Comparison of ENCODE assay signal across 21 mouse cellular contexts in genomic region chr7:114231857-114232256, GRCm38 (mm10). TPM values are rescaled to one million over a fixed set of nuclear protein-coding genes. Genes with fewer than 3 reads are reported as not detected.
DNase-seq lines count a peak whose midpoint lies in the region; ATAC-seq and TF ChIP-seq lines count a peak whose summit lies in the region.
"Had no signal": no experiment of that assay in that cellular context is flagged by ENCODE, and none has a peak within 500 bp of the region (broad histone marks: within the 10 kb centered on the region; RNA-seq: fewer than 3 reads in every experiment).

No protein-coding gene starts in this region.

- no peak overlapping the region for H3K4me3 ChIP-seq in liver, postnatal 0 days (ENCODE audit: low read depth, low read length)
- H3K4me3 ChIP-seq in liver, embryonic 12.5 days = no peak overlapping the region
- H3K4me3 ChIP-seq in intestine, embryonic 14.5 days (ENCODE audit: low read depth, low read length) = no peak overlapping the region
- no peak overlapping the region for H3K4me3 ChIP-seq in intestine, embryonic 16.5 days (ENCODE audit: low read length)
- H3K4me3 ChIP-seq in stomach, postnatal 0 days (ENCODE audit: low read depth, low read length) = no peak overlapping the region
- no peak overlapping the region for H3K4me3 ChIP-seq in heart, adult 2 months
- H3K4me3 ChIP-seq: embryonic facial prominence, embryonic 13.5 days; erythroblast, embryonic 14.5 days; forebrain, embryonic 12.5 days; forebrain, embryonic 15.5 days; hindbrain, embryonic 12.5 days; hindbrain, embryonic 15.5 days had no signal

- H3K9me3 ChIP-seq in liver, postnatal 0 days (ENCODE audit: low read length) = no peaks in the 10 kb centered on the region
- no peaks in the 10 kb centered on the region for H3K9me3 ChIP-seq in liver, embryonic 12.5 days (replicated peaks)
- H3K9me3 ChIP-seq in intestine, embryonic 14.5 days (ENCODE audit: control insufficient read depth, low read length) = no peaks in the 10 kb centered on the region
- no peaks in the 10 kb centered on the region for H3K9me3 ChIP-seq in intestine, embryonic 16.5 days (ENCODE audit: control insufficient read depth, low read length)
- H3K9me3 ChIP-seq in stomach, postnatal 0 days (ENCODE audit: control insufficient read depth, low read length) = no peaks in the 10 kb centered on the region
- H3K9me3 ChIP-seq: embryonic facial prominence, embryonic 13.5 days; forebrain, embryonic 12.5 days; forebrain, embryonic 15.5 days; hindbrain, embryonic 12.5 days; hindbrain, embryonic 15.5 days had no signal

- WGBS in liver, postnatal 0 days (ENCODE audit: insufficient replicate concordance) = 63% methylated on average over 3 of the region's 3 CpGs
- 89% methylated on average over 3 of the region's 3 CpGs for WGBS in liver, embryonic 12.5 days (ENCODE audit: insufficient replicate concordance)
- WGBS in intestine, embryonic 14.5 days = 79% methylated on average over 3 of the region's 3 CpGs
- WGBS in intestine, embryonic 16.5 days = 69% methylated on average over 3 of the region's 3 CpGs
- WGBS in stomach, postnatal 0 days = 63% methylated on average over 3 of the region's 3 CpGs
- 100% methylated on average over 3 of the region's 3 CpGs for WGBS in heart, adult 2 months

- peaks cover 56% of the 10 kb centered on the region for H3K36me3 ChIP-seq in liver, postnatal 0 days (replicated peaks; ENCODE audit: insufficient read depth, low read length)
- peaks cover 77% of the 10 kb centered on the region for H3K36me3 ChIP-seq in liver, embryonic 12.5 days
- peaks cover 91% of the 10 kb centered on the region for H3K36me3 ChIP-seq in intestine, embryonic 14.5 days (ENCODE audit: control insufficient read depth, insufficient read depth, low read length)
- H3K36me3 ChIP-seq in intestine, embryonic 16.5 days (ENCODE audit: control insufficient read depth, insufficient read depth, low read length) = peaks cover 20% of the 10 kb centered on the region
- H3K36me3 ChIP-seq in stomach, postnatal 0 days (ENCODE audit: control insufficient read depth, insufficient read depth, low read length) = peaks cover 17% of the 10 kb centered on the region
- peaks cover 2% of the 10 kb centered on the region for H3K36me3 ChIP-seq in heart, adult 2 months (ENCODE audit: control insufficient read depth, insufficient read depth, low read length)

- no peak overlapping the region for H3K4me2 ChIP-seq in liver, postnatal 0 days (ENCODE audit: low read depth, low read length)
- no peak overlapping the region for H3K4me2 ChIP-seq in liver, embryonic 12.5 days
- no peak overlapping the region for H3K4me2 ChIP-seq in intestine, embryonic 14.5 days (ENCODE audit: low read length)
- no peak overlapping the region for H3K4me2 ChIP-seq in intestine, embryonic 16.5 days (ENCODE audit: low read depth, low read length)
- H3K4me2 ChIP-seq in stomach, postnatal 0 days (replicated peaks; ENCODE audit: low read depth) = no peak overlapping the region
- H3K4me2 ChIP-seq: embryonic facial prominence, embryonic 13.5 days; forebrain, embryonic 12.5 days; forebrain, embryonic 15.5 days; heart, embryonic 11.5 days; hindbrain, embryonic 12.5 days; hindbrain, embryonic 15.5 days had no signal

- H3K27ac ChIP-seq in liver, postnatal 0 days (ENCODE audit: low read depth) = no peak overlapping the region
- no peak overlapping the region for H3K27ac ChIP-seq in liver, embryonic 12.5 days
- no peak overlapping the region for H3K27ac ChIP-seq in intestine, embryonic 14.5 days (ENCODE audit: low read depth)
- no peak overlapping the region for H3K27ac ChIP-seq in intestine, embryonic 16.5 days (ENCODE audit: low read length)
- no peak overlapping the region for H3K27ac ChIP-seq in stomach, postnatal 0 days (replicated peaks)
- no peak overlapping the region for H3K27ac ChIP-seq in heart, adult 2 months
- H3K27ac ChIP-seq: embryonic facial prominence, embryonic 13.5 days; forebrain, embryonic 12.5 days; forebrain, embryonic 15.5 days; hindbrain, embryonic 12.5 days; hindbrain, embryonic 15.5 days had no signal

- no peak for DNase-seq in liver, postnatal 0 days
- no peak for DNase-seq in intestine, embryonic 14.5 days (ENCODE audit: low spot score)
- DNase-seq in stomach, postnatal 0 days (ENCODE audit: low spot score) = no peak
- DNase-seq in heart, adult 2 months = no peak
- DNase-seq: adrenal gland, adult 8-10 months; adrenal gland, postnatal 25 days; cerebellum, adult 18-20 months; cerebellum, adult 9-11 months; cerebellum, postnatal 25 days; gastrocnemius, postnatal 25 days had no signal

- H3K27me3 ChIP-seq in liver, postnatal 0 days (ENCODE audit: insufficient read depth, low read length) = no peaks in the 10 kb centered on the region
- H3K27me3 ChIP-seq in liver, embryonic 12.5 days (replicated peaks) = no peaks in the 10 kb centered on the region
- H3K27me3 ChIP-seq in intestine, embryonic 14.5 days (replicated peaks; ENCODE audit: control insufficient read depth, insufficient read depth, low read length) = no peaks in the 10 kb centered on the region
- no peaks in the 10 kb centered on the region for H3K27me3 ChIP-seq in intestine, embryonic 16.5 days (replicated peaks; ENCODE audit: control insufficient read depth, insufficient read depth, low read length)
- H3K27me3 ChIP-seq in stomach, postnatal 0 days (ENCODE audit: control insufficient read depth, insufficient read depth, low read length) = no peaks in the 10 kb centered on the region
- no peaks in the 10 kb centered on the region for H3K27me3 ChIP-seq in heart, adult 2 months (ENCODE audit: control insufficient read depth, insufficient read depth, low read length)
- H3K27me3 ChIP-seq: embryonic facial prominence, embryonic 13.5 days; forebrain, embryonic 12.5 days; forebrain, embryonic 15.5 days; hindbrain, embryonic 12.5 days; hindbrain, embryonic 15.5 days had no signal

- 0 out of 2 replicates have a peak, but pooled peaks have one; percentile 15 for TF ChIP-seq EP300 in liver, postnatal 0 days (IDR thresholded peaks at IDR 0.05; ENCODE audit: low read depth)
- TF ChIP-seq EP300 in stomach, postnatal 0 days (optimal IDR thresholded peaks at IDR 0.05) = no peak
- no peak for TF ChIP-seq EP300 in heart, adult 2 months (IDR thresholded peaks at IDR 0.05; ENCODE audit: insufficient read depth, low read depth, low read length)

- H3K4me1 ChIP-seq in liver, postnatal 0 days (ENCODE audit: insufficient read depth) = no peaks in the 10 kb centered on the region
- H3K4me1 ChIP-seq in liver, embryonic 12.5 days = no peaks in the 10 kb centered on the region
- H3K4me1 ChIP-seq in intestine, embryonic 14.5 days (replicated peaks; ENCODE audit: control insufficient read depth, insufficient read depth, low read length) = no peaks in the 10 kb centered on the region
- no peaks in the 10 kb centered on the region for H3K4me1 ChIP-seq in intestine, embryonic 16.5 days (ENCODE audit: control insufficient read depth, insufficient read depth, low read length)
- H3K4me1 ChIP-seq in stomach, postnatal 0 days (replicated peaks; ENCODE audit: control insufficient read depth, insufficient read depth) = no peaks in the 10 kb centered on the region
- no peaks in the 10 kb centered on the region for H3K4me1 ChIP-seq in heart, adult 2 months (ENCODE audit: control insufficient read depth, insufficient read depth, low read length)
- H3K4me1 ChIP-seq: embryonic facial prominence, embryonic 13.5 days; forebrain, embryonic 12.5 days; forebrain, embryonic 15.5 days; hindbrain, embryonic 12.5 days; hindbrain, embryonic 15.5 days had no signal

- ATAC-seq in liver, postnatal 0 days = peak; percentile 82
- no peak for ATAC-seq in liver, embryonic 12.5 days
- ATAC-seq in intestine, embryonic 14.5 days (replicated peaks; ENCODE audit: low FRiP score, low TSS enrichment, low read depth) = peak; percentile 66; the same call in 1 of the 2 replicates
- peak; percentile 69 for ATAC-seq in intestine, embryonic 16.5 days
- ATAC-seq in stomach, postnatal 0 days (ENCODE audit: low FRiP score, low TSS enrichment) = peak; percentile 86
- ATAC-seq in granulocyte monocyte progenitor cell, adult 5-6 weeks (replicated peaks; ENCODE audit: poor library complexity, severe bottlenecking) = no peak
- ATAC-seq: activated CD4-positive, CD25-positive, alpha-beta regulatory T cell, adult 4 months; forebrain, embryonic 15.5 days had no signal

- TF ChIP-seq CTCF in liver, postnatal 0 days (IDR thresholded peaks at IDR 0.05; ENCODE audit: low read depth) = no peak
- no peak for TF ChIP-seq CTCF in stomach, postnatal 0 days (IDR thresholded peaks at IDR 0.05; ENCODE audit: low read depth)
- no peak for TF ChIP-seq CTCF in heart, adult 2 months (IDR thresholded peaks at IDR 0.05)

- H3K79me2 ChIP-seq in heart, adult 2 months (replicated peaks; ENCODE audit: control insufficient read depth, insufficient read depth, low read length) = no peaks in the 10 kb centered on the region

- no peak overlapping the region for H3K9ac ChIP-seq in liver, postnatal 0 days (replicated peaks)
- H3K9ac ChIP-seq in liver, embryonic 12.5 days = no peak overlapping the region
- no peak overlapping the region for H3K9ac ChIP-seq in intestine, embryonic 14.5 days (ENCODE audit: low read length)
- no peak overlapping the region for H3K9ac ChIP-seq in intestine, embryonic 16.5 days (ENCODE audit: low read depth, low read length)
- H3K9ac ChIP-seq in stomach, postnatal 0 days (ENCODE audit: low read length) = no peak overlapping the region
- H3K9ac ChIP-seq in heart, adult 2 months (ENCODE audit: low read depth, low read length) = no peak overlapping the region
- H3K9ac ChIP-seq: embryonic facial prominence, embryonic 13.5 days; forebrain, embryonic 12.5 days; forebrain, embryonic 15.5 days; hindbrain, embryonic 12.5 days; hindbrain, embryonic 15.5 days had no signal

- no peak for TF ChIP-seq POLR2A in heart, adult 2 months (IDR thresholded peaks at IDR 0.05; ENCODE audit: insufficient read depth, low read depth, low read length)

- intact Hi-C loops in heart, adult 2 months (cut with DNase I) = no loop called here

RNA-seq across cellular contexts. Expression of gene Copb1, which starts 22.7 kb away (rescaled TPM):
- polyA plus RNA-seq in liver, postnatal 0 days (2015; fragmentation: Nextera tagmentation; extraction: Ambion mirVana) = 51.4 and 53.2 TPM in 2 replicates
- 63.4 and 64.4 TPM in 2 replicates for polyA plus RNA-seq in liver, embryonic 12.5 days (2016; fragmentation: Nextera tagmentation; extraction: Ambion mirVana)
- polyA plus RNA-seq in intestine, embryonic 14.5 days (2014; fragmentation: Nextera tagmentation; extraction: Ambion mirVana) = 116 and 122 TPM in 2 replicates
- polyA plus RNA-seq in intestine, embryonic 16.5 days (2015; fragmentation: Nextera tagmentation; extraction: Ambion mirVana) = 123 and 130 TPM in 2 replicates
- polyA plus RNA-seq in stomach, postnatal 0 days (2015; fragmentation: Nextera tagmentation; extraction: Ambion mirVana) = 82.6 and 83.7 TPM in 2 replicates
- total RNA-seq in granulocyte monocyte progenitor cell, adult 5-6 weeks (2014; fragmentation: Nextera tagmentation) = 79.8 and 118 TPM in 2 replicates
- total RNA-seq in granulocyte monocyte progenitor cell, adult 5-6 weeks (2017) = 66.0 and 82.7 TPM in 2 replicates
- total RNA-seq in heart, adult 2 months (2021) = 10 to 100 TPM; 40.1 to 40.5 TPM
- polyA plus RNA-seq in heart, adult 2 months (2012; rRNA removed) = 16.5 and 32.3 TPM in 2 replicates

RNA-seq across cellular contexts. Expression of gene Psma1, which starts 44.1 kb away (rescaled TPM):
- polyA plus RNA-seq in liver, postnatal 0 days (2015; fragmentation: Nextera tagmentation; extraction: Ambion mirVana) = 163 and 170 TPM in 2 replicates
- polyA plus RNA-seq in liver, embryonic 12.5 days (2016; fragmentation: Nextera tagmentation; extraction: Ambion mirVana) = 336 and 348 TPM in 2 replicates
- 395 and 399 TPM in 2 replicates for polyA plus RNA-seq in intestine, embryonic 14.5 days (2014; fragmentation: Nextera tagmentation; extraction: Ambion mirVana)
- polyA plus RNA-seq in intestine, embryonic 16.5 days (2015; fragmentation: Nextera tagmentation; extraction: Ambion mirVana) = 330 and 361 TPM in 2 replicates
- 242 and 249 TPM in 2 replicates for polyA plus RNA-seq in stomach, postnatal 0 days (2015; fragmentation: Nextera tagmentation; extraction: Ambion mirVana)
- total RNA-seq in granulocyte monocyte progenitor cell, adult 5-6 weeks (2014; fragmentation: Nextera tagmentation) = 274 and 294 TPM in 2 replicates
- 340 and 376 TPM in 2 replicates for total RNA-seq in granulocyte monocyte progenitor cell, adult 5-6 weeks (2017)
- 100 to 1,000 TPM; 132 to 142 TPM for total RNA-seq in heart, adult 2 months (2021)
- polyA plus RNA-seq in heart, adult 2 months (2012; rRNA removed) = 116 and 221 TPM in 2 replicates

Comparison
In these comparisons a context has a peak if more than half of its experiments do, and no peak if none do; other contexts are left out.
1. ATAC-seq: peak in liver, postnatal 0 days (single experiment), intestine, embryonic 14.5 days (single experiment), intestine, embryonic 16.5 days (single experiment) and stomach, postnatal 0 days (single experiment); none in liver, embryonic 12.5 days (single experiment) and granulocyte monocyte progenitor cell, adult 5-6 weeks (single experiment).